Mouse (Mus musculus) neural tube, embryonic 14.5 days (tissue): ENCODE results near the gene Oser1. TPM values are rescaled to one million over a fixed set of nuclear protein-coding genes. Genes with fewer than 3 reads are reported as not detected.

ENCODE experiments used
- ATAC-seq: fragments of 200-750 bp; cut with Nextera tagmentation; 2 replicates; pipeline ENCODE4 v1.8.0; 2017; ENCODE audit warnings: low read depth, mild to moderate bottlenecking, moderate TSS enrichment, moderate library complexity
- H3K27ac ChIP-seq: fragments of 300-500 bp; sonication (generic); 2 replicates; pipeline ENCODE4 v1.5.1; 2014; ENCODE audit warnings: low read depth, mild to moderate bottlenecking, control low read depth, low read length, moderate library complexity, mixed read lengths
- H3K27me3 ChIP-seq: fragments of 300-500 bp; sonication (generic); 2 replicates; pipeline ENCODE4 v1.6.1; 2014; ENCODE audit warnings: low read length; ENCODE audit not compliant: control insufficient read depth, insufficient read depth
- H3K36me3 ChIP-seq: fragments of 300-500 bp; sonication (generic); 2 replicates; pipeline ENCODE4 v1.6.1; 2014; ENCODE audit warnings: low read length, mixed read lengths; ENCODE audit not compliant: control insufficient read depth, insufficient read depth
- H3K4me1 ChIP-seq: fragments of 300-500 bp; sonication (generic); 2 replicates; pipeline ENCODE4 v1.6.1; 2014; ENCODE audit warnings: low read length; ENCODE audit not compliant: control insufficient read depth, insufficient read depth
- H3K4me2 ChIP-seq: fragments of 300-500 bp; sonication (generic); 2 replicates; pipeline ENCODE4 v1.6.1; 2014; ENCODE audit warnings: mild to moderate bottlenecking, low read depth, low read length, control low read depth
- H3K4me3 ChIP-seq: fragments of 300-500 bp; sonication (generic); 2 replicates; pipeline ENCODE4 v1.5.1; 2014; ENCODE audit warnings: low read depth, low read length, control low read depth, mixed read lengths
- H3K9ac ChIP-seq: fragments of 300-500 bp; sonication (generic); replicated peaks from 2 replicates; pipeline ENCODE4 v1.6.1; 2014; ENCODE audit warnings: low read depth, mild to moderate bottlenecking, control low read depth, low read length, mixed read lengths
- H3K9me3 ChIP-seq: fragments of 300-500 bp; sonication (generic); 2 replicates; pipeline ENCODE4 v1.6.1; 2016; ENCODE audit warnings: low read length; ENCODE audit not compliant: control insufficient read depth
- WGBS: fragments of 180-500 bp; shearing (Covaris S2); extraction: QIAGEN DNeasy Blood & Tissue Kit; methylation state at CpG from one replicate; pipeline ENCODE4 v1.1.7; 2014; 5-methylcytosine and 5-hydroxymethylcytosine counted together
- polyA plus RNA-seq: library from polyadenylated mRNA; unstranded; fragments of >200 nt; fragmentation: Nextera tagmentation; extraction: Ambion mirVana; gene quantifications from 2 replicates; pipeline ENCODE4 v1.2.1, GENCODE M21; 2014

Gene Oser1
- polyA plus RNA-seq, 1 experiment from 2014 or later: 78.9 TPM

GRCm38 (mm10) chr2:163385126-163385525, 39.4 kb downstream of the Oser1 start:
- H3K27me3 ChIP-seq: no peaks in the 10 kb centered on the region
- no peaks in the 10 kb centered on the region for H3K9me3 ChIP-seq
- H3K9ac ChIP-seq: no peak overlapping the region
- H3K4me3 ChIP-seq: no peak overlapping the region
- 81% methylated on average over 6 of the region's 6 CpGs for WGBS
- H3K4me2 ChIP-seq: no peak overlapping the region
- H3K4me1 ChIP-seq: no peaks in the 10 kb centered on the region
- no peak overlapping the region for H3K27ac ChIP-seq
- no peaks in the 10 kb centered on the region for H3K36me3 ChIP-seq
- ATAC-seq: no peak

GRCm38 (mm10) chr2:163381246-163381645, 43.3 kb downstream of the Oser1 start:
- H3K27me3 ChIP-seq: peaks cover 4% of the 10 kb centered on the region; the same call in 1 of the 2 replicates
- ATAC-seq: no peak
- no peak overlapping the region for H3K27ac ChIP-seq
- H3K4me1 ChIP-seq: no peaks in the 10 kb centered on the region
- no peak overlapping the region for H3K4me3 ChIP-seq
- H3K9me3 ChIP-seq: no peaks in the 10 kb centered on the region
- no peak overlapping the region for H3K4me2 ChIP-seq
- no peak overlapping the region for H3K9ac ChIP-seq
- no peaks in the 10 kb centered on the region for H3K36me3 ChIP-seq
- 91% methylated on average over 8 of the region's 8 CpGs for WGBS

- no peak for ATAC-seq
- Histone ChIP-seq H3K4me3 (no peak overlapping the region), H3K36me3 (no peaks in the 10 kb centered on the region), H3K9ac (no peak overlapping the region), H3K27ac (no peak overlapping the region), H3K4me2 (no peak overlapping the region), H3K27me3 (peaks cover 13% of the 10 kb centered on the region), H3K9me3 (no peaks in the 10 kb centered on the region), H3K4me1 (no peaks in the 10 kb centered on the region)
- WGBS: 93% methylated on average over 5 of the region's 5 CpGs
These were observed 45.1 kb downstream of the Oser1 start for GRCm38 (mm10) chr2:163379366-163379765.

GRCm38 (mm10) chr2:163376082-163376481, 48.4 kb downstream of the Oser1 start:
- Histone ChIP-seq H3K27me3 (peaks cover 13% of the 10 kb centered on the region), H3K36me3 (no peaks in the 10 kb centered on the region), H3K4me2 (no peak overlapping the region), H3K4me3 (no peak overlapping the region), H3K9ac (no peak overlapping the region), H3K9me3 (no peaks in the 10 kb centered on the region), H3K4me1 (no peaks in the 10 kb centered on the region), H3K27ac (no peak overlapping the region)
- ATAC-seq: no peak
- 42% methylated on average over 33 of the region's 33 CpGs for WGBS

- Histone ChIP-seq H3K4me1 (no peaks in the 10 kb centered on the region), H3K9me3 (no peaks in the 10 kb centered on the region), H3K4me3 (no peak overlapping the region), H3K36me3 (no peaks in the 10 kb centered on the region), H3K27me3 (peaks cover 13% of the 10 kb centered on the region), H3K4me2 (no peak overlapping the region), H3K27ac (no peak overlapping the region), H3K9ac (no peak overlapping the region)
- ATAC-seq: no peak
- WGBS: 45% methylated on average over 32 of the region's 35 CpGs
These were observed 49.0 kb downstream of the Oser1 start for GRCm38 (mm10) chr2:163375468-163375867.

GRCm38 (mm10) chr2:163372627-163373026, 51.9 kb downstream of the Oser1 start:
- ATAC-seq: no peak
- Histone ChIP-seq H3K4me2 (no peak overlapping the region), H3K36me3 (no peaks in the 10 kb centered on the region), H3K27ac (no peak overlapping the region), H3K9ac (no peak overlapping the region), H3K4me3 (no peak overlapping the region), H3K9me3 (no peaks in the 10 kb centered on the region), H3K4me1 (no peaks in the 10 kb centered on the region), H3K27me3 (peaks cover 13% of the 10 kb centered on the region)
- 77% methylated on average over 1 of the region's 1 CpGs for WGBS

- no peaks in the 10 kb centered on the region for H3K4me1 ChIP-seq
These were observed 54.3 kb downstream of the Oser1 start for GRCm38 (mm10) chr2:163370175-163370574.

GRCm38 (mm10) chr2:163364785-163365541, 59.5 kb downstream of the Oser1 start:
- H3K9me3 ChIP-seq: no peaks in the 10 kb centered on the region
- no peak overlapping the region for H3K27ac ChIP-seq
- ATAC-seq: no peak
- no peaks in the 10 kb centered on the region for H3K27me3 ChIP-seq
- 81% methylated on average over 18 of the region's 18 CpGs for WGBS
- H3K4me2 ChIP-seq: no peak overlapping the region
- H3K4me3 ChIP-seq: no peak overlapping the region
- H3K4me1 ChIP-seq: no peaks in the 10 kb centered on the region
- no peaks in the 10 kb centered on the region for H3K36me3 ChIP-seq
- no peak overlapping the region for H3K9ac ChIP-seq

More at GRCm38 (mm10) chr2:163370175-163370574, 54.3 kb downstream of the Oser1 start:
- H3K9me3 ChIP-seq: no peaks in the 10 kb centered on the region
- 51% methylated on average over 4 of the region's 4 CpGs for WGBS
- H3K9ac ChIP-seq: no peak overlapping the region
- H3K4me3 ChIP-seq: no peak overlapping the region
- no peaks in the 10 kb centered on the region; the same call in none of the 2 replicates for H3K27me3 ChIP-seq
- H3K27ac ChIP-seq: no peak overlapping the region
- no peaks in the 10 kb centered on the region for H3K36me3 ChIP-seq
- no peak overlapping the region for H3K4me2 ChIP-seq
- ATAC-seq: no peak

- Histone ChIP-seq H3K27ac (no peak overlapping the region), H3K36me3 (no peaks in the 10 kb centered on the region), H3K27me3 (no peaks in the 10 kb centered on the region), H3K4me1 (no peaks in the 10 kb centered on the region), H3K9ac (no peak overlapping the region), H3K9me3 (no peaks in the 10 kb centered on the region), H3K4me2 (no peak overlapping the region), H3K4me3 (no peak overlapping the region)
- no peak for ATAC-seq
- 83% methylated on average over 12 of the region's 12 CpGs for WGBS
These were observed 61.3 kb downstream of the Oser1 start for GRCm38 (mm10) chr2:163362940-163363921.
